Mouse (Mus musculus) liver, embryonic 14.5 days (tissue): Measurements from ENCODE around the gene Adap2. TPM values are rescaled to one million over a fixed set of nuclear protein-coding genes. Genes with fewer than 3 reads are reported as not detected.

ENCODE experiments used
- ATAC-seq: fragments of 200-750 bp; cut with Nextera tagmentation; 2 replicates; pipeline ENCODE4 v1.8.0; 2017; ENCODE audit warnings: moderate number of reproducible peaks, mild to moderate bottlenecking, moderate library complexity; ENCODE audit not compliant: insufficient read depth
- DNase-seq, 3 experiments: peaks; one replicate each; pipeline ENCODE4 v3.0.0-alpha.2; 2012 to 2013; ENCODE audit warnings: low read depth in 3 of 3, low spot score in 3 of 3
- H3K27ac ChIP-seq: fragments of 300-500 bp; sonication (generic); 2 replicates; pipeline ENCODE4 v1.5.1; 2014; ENCODE audit warnings: moderate library complexity, mild to moderate bottlenecking, control low read depth, inconsistent platforms
- H3K27me3 ChIP-seq: fragments of 300-500 bp; sonication (generic); 2 replicates; pipeline ENCODE4 v1.6.1; 2014; ENCODE audit warnings: mild to moderate bottlenecking, low read length, moderate library complexity; ENCODE audit not compliant: control insufficient read depth, insufficient read depth
- H3K36me3 ChIP-seq: fragments of 300-500 bp; sonication (generic); replicated peaks from 2 replicates; pipeline ENCODE4 v1.6.1; 2014; ENCODE audit warnings: low read depth; ENCODE audit not compliant: control insufficient read depth, insufficient read depth
- H3K4me1 ChIP-seq, 2 experiments: fragments of 200-500 bp in 1 of 2; fragments of 300-500 bp in 1 of 2; sonication (generic) in 1 of 2; replicated peaks; 2 replicates each; pipeline ENCODE4 v1.6.1; 2012 to 2014; ENCODE audit warnings: antibody characterized with exemption in 1 of 2, inconsistent platforms in 1 of 2, low read length in 1 of 2; ENCODE audit not compliant: control insufficient read depth in 2 of 2, insufficient read depth in 2 of 2
- H3K4me2 ChIP-seq: fragments of 300-500 bp; sonication (generic); 2 replicates; pipeline ENCODE4 v1.6.1; 2014; ENCODE audit warnings: low read depth, mild to moderate bottlenecking, control low read depth, moderate library complexity
- H3K4me3 ChIP-seq, 2 experiments: fragments of 200-500 bp in 1 of 2; fragments of 300-500 bp in 1 of 2; sonication (generic) in 1 of 2; 2 replicates each; pipeline ENCODE4 v1.5.1; 2012 to 2014; ENCODE audit warnings: low read depth in 2 of 2, low read length in 2 of 2, mild to moderate bottlenecking in 2 of 2, control low read depth in 1 of 2, inconsistent platforms in 1 of 2, moderate library complexity in 1 of 2; ENCODE audit not compliant: insufficient read depth in 1 of 2
- H3K9ac ChIP-seq: fragments of 300-500 bp; sonication (generic); replicated peaks from 2 replicates; pipeline ENCODE4 v1.6.1; 2014; ENCODE audit warnings: mild to moderate bottlenecking, control low read depth, moderate library complexity
- H3K9me3 ChIP-seq: fragments of 300-500 bp; sonication (generic); 2 replicates; pipeline ENCODE4 v1.6.1; 2016; ENCODE audit warnings: low read length, mixed read lengths; ENCODE audit not compliant: control insufficient read depth
- CTCF ChIP-seq: IDR thresholded peaks from 2 replicates; pipeline ENCODE4 v1.5.1; 2016; ENCODE audit warnings: antibody characterized with exemption, low read depth, control low read depth
- EP300 ChIP-seq: IDR thresholded peaks from 2 replicates; pipeline ENCODE4 v1.6.1; 2016; ENCODE audit warnings: antibody characterized with exemption, low read depth
- WGBS: fragments of 180-500 bp; shearing (Covaris S2); extraction: QIAGEN DNeasy Blood & Tissue Kit; methylation state at CpG from one replicate; pipeline ENCODE4 v1.1.7; 2014; ENCODE audit not compliant: insufficient replicate concordance; 5-methylcytosine and 5-hydroxymethylcytosine counted together
- polyA plus RNA-seq, 2 experiments: library from polyadenylated mRNA; depleted of rRNA in 1 of 2; stranded (reverse) in 1 of 2; unstranded in 1 of 2; fragments of >200 nt; fragmentation: Nextera tagmentation in 1 of 2; extraction: Ambion mirVana in 1 of 2; gene quantifications; 2 replicates each; pipeline versions ENCODE4 v1.2.1 to v1.2.3; 2012 to 2014

Gene Adap2
- polyA plus RNA-seq (2012; rRNA removed), result 1.5 and 2.4 TPM in 2 replicates
- polyA plus RNA-seq (2014; fragmentation: Nextera tagmentation; extraction: Ambion mirVana), result 3.9 and 4.7 TPM in 2 replicates

DNA sequence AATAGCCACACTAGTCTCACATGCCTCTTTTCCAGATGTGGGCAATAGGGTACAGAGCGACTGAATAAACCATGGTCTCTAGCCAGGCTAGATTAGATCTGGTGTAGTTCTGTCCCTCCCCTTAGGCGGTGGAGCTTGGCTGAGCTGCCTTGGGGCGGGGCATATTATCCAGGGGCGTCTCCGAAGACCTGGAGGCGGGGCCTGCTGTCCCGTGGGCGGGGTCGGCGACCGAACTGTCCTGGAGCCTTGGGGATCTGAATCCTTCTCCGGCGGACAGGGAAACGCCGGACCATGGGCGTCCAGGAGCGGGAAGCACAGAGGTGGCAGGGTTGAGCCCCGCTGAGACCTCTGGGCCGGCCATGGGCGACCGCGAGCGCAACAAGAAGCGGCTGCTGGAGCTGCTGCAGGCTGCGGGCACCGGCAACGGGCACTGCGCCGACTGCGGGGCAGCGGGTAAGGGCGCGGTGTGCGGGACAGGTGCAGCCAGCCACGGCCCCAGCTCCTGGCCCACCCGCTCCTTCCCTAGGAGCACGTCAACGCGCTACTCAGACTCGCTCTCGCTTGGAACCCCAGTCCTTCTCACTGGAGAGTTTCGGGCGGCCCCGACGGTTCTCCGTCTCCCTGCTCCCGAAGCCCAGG, at the start of gene Adap2:
Adap2 (plus strand) TSS at position 249 of the 639 bp plus-strand sequence.
- peak within 1 kb of the TSS; percentile 75 for H3K4me2 ChIP-seq
- WGBS, result 2% methylated on average over 46 of the region's 47 CpGs
- H3K9ac ChIP-seq, result peak within 1 kb of the TSS; percentile 51
- no peaks in the 10 kb centered on the region for H3K9me3 ChIP-seq
- no peaks in the 10 kb centered on the region for H3K36me3 ChIP-seq
- peak; percentile 91 for ATAC-seq
- DNase-seq, result peak; percentile 65 to 72 (median 68)
- H3K27ac ChIP-seq, result no peak within 1 kb of the TSS
- peak within 1 kb of the TSS; percentile 49 to 63 for H3K4me3 ChIP-seq
- peaks cover 12% of the 10 kb centered on the region for H3K27me3 ChIP-seq
- H3K4me1 ChIP-seq, result peaks cover 4 to 5% of the 10 kb centered on the region in 2 experiments; a peak in 1 of 4 replicates
- no peak for TF ChIP-seq EP300
- TF ChIP-seq CTCF, result no peak

DNA sequence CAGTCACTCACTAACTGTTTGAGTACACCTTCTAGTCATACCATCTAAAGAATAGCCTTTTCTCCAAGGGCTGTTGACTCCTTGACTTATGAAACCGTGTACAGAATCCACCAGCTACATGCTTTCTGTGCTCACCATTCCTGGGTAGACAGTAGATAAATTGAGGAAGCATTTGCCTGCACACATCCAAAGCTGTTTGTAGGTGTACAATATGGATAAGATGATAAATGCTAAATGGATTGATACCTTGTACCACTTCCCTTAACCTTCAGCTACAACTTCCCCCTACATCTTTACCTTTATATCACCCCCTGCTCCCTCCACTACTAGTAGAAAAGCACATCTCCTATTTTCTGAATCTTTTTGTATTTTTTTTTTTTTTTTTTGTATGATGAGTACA, 49.5 kb upstream of the Adap2 start:
- no peak overlapping the region for H3K9ac ChIP-seq
- no peak overlapping the region for H3K4me2 ChIP-seq
- no peak for DNase-seq
- no peak overlapping the region for H3K4me3 ChIP-seq
- H3K27ac ChIP-seq, result no peak overlapping the region
- ATAC-seq, result no peak
- TF ChIP-seq EP300, result no peak
- no peak for TF ChIP-seq CTCF
- WGBS, result 58% methylated on average over 1 of the region's 1 CpGs
- H3K27me3 ChIP-seq, result no peaks in the 10 kb centered on the region
- H3K9me3 ChIP-seq, result no peaks in the 10 kb centered on the region
- peaks cover 83% of the 10 kb centered on the region for H3K36me3 ChIP-seq
- H3K4me1 ChIP-seq, result peaks cover 2 to 6% of the 10 kb centered on the region in 2 experiments; a peak in 2 of 4 replicates

DNA sequence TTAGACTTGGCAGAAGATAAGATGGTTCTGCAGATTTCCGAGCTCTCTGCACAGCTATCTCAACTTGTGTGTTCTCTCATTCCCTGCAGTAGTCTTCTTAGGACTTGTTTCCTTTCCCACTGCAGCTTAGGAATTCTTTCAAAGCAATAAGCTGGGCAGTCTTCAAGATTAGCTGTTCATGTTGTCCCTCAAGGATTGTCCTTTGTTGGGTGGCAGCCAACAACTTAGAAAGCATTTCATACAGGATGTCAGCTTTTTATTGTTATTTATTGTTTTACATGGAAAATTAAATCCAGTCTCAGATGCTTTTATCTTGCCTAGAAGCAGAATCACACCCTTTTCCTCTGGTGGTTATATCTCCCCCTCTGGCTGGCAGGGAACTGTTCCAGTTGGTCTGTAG, 37.5 kb upstream of the Adap2 start:
- WGBS, result 79% methylated on average over 1 of the region's 1 CpGs
- Histone ChIP-seq H3K9ac (no peak overlapping the region), H3K27me3 (no peaks in the 10 kb centered on the region), H3K4me3 (no peak overlapping the region), H3K9me3 (no peaks in the 10 kb centered on the region), H3K36me3 (peaks cover 82% of the 10 kb centered on the region), H3K4me1 (no peaks in the 10 kb centered on the region), H3K27ac (no peak overlapping the region), H3K4me2 (no peak overlapping the region)
- ATAC-seq (no peak), DNase-seq (no peak)
- no peak for TF ChIP-seq CTCF
- TF ChIP-seq EP300, result no peak

DNA sequence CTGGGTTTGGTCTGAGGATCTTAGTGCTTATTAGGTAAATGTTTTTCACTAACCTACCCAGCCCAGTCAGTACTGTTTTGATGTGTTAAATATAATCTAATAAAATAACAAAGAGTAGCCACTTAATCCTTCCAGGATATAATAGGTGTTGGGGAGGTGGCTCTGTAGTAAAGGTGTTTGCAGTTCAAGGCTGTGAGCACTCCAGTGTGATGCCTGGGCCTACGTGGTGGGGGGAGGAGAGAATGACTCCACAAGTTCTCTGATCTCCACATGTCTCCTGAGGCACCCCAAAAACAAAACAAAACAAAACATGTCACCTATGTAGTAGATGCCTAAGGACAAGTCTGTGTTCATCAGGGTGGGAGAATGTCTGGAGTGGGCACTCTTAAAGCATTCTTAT, 21.9 kb upstream of the Adap2 start:
- no peak overlapping the region for H3K4me3 ChIP-seq
- no peak overlapping the region for H3K9ac ChIP-seq
- no peaks in the 10 kb centered on the region for H3K9me3 ChIP-seq
- TF ChIP-seq CTCF (no peak), EP300 (no peak)
- WGBS, result 57% methylated on average over 1 of the region's 1 CpGs
- H3K27ac ChIP-seq, result no peak overlapping the region
- DNase-seq (no peak), ATAC-seq (no peak)
- no peak overlapping the region for H3K4me2 ChIP-seq
- H3K27me3 ChIP-seq, result no peaks in the 10 kb centered on the region
- H3K4me1 ChIP-seq, result no peaks in the 10 kb centered on the region
- peaks cover 79% of the 10 kb centered on the region for H3K36me3 ChIP-seq

DNA sequence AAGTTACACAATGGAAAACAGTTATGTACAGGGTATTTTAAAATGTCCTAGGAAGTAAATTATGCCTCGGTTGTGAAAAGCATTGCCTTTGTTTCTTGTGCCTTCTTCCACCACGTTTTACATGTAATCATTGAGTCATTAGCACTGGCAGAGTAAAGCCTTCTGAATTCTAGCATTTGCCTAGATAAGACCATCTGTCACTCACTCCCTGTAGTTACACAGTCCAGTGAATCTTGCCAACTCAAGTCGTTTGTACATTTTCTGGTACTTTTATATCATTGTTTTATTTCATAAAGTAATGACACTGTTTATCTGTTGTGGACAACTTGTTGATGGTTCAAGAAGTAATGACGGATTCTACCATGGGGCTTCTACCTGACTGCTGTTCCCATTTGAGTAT, 19.2 kb upstream of the Adap2 start:
- Histone ChIP-seq H3K4me2 (no peak overlapping the region), H3K27me3 (no peaks in the 10 kb centered on the region), H3K36me3 (peaks cover 69% of the 10 kb centered on the region), H3K9me3 (no peaks in the 10 kb centered on the region), H3K4me3 (no peak overlapping the region), H3K4me1 (no peaks in the 10 kb centered on the region), H3K9ac (no peak overlapping the region), H3K27ac (no peak overlapping the region)
- ATAC-seq (no peak), DNase-seq (no peak)
- WGBS, result 54% methylated on average over 4 of the region's 4 CpGs
- TF ChIP-seq EP300, result no peak
- no peak for TF ChIP-seq CTCF
